13 mouse cellular contexts compared by ENCODE assay signal in the genomic region with DNA sequence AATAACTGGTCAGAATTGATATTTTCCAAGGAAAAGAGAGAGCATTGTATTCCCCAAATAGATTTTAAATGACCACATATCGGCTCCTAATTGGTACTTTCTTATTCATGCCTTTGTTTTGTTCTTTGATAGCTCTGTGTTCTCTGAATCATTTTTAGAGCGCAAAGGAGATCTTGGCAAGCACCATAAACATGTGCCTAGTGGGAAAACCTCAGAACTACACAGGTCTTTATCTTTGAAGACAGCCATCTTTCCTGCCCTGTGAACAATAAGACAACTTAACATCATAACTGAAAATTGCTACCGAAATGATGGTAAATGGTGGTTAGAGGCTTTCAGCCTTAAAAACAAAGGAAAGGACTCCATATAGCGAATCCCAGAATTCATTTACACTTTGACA.
DNase-seq lines count a peak whose midpoint lies in the region; ATAC-seq and TF ChIP-seq lines count a peak whose summit lies in the region.
"Had no signal": no experiment of that assay in that cellular context is flagged by ENCODE, and none has a peak within 500 bp of the region (broad histone marks: within the 10 kb centered on the region; RNA-seq: fewer than 3 reads in every experiment).

No protein-coding gene starts in this region.

- H3K9me3 ChIP-seq in heart, embryonic 16.5 days (replicated peaks; ENCODE audit: control insufficient read depth, low read length), result no peaks in the 10 kb centered on the region
- no peaks in the 10 kb centered on the region for H3K9me3 ChIP-seq in midbrain, embryonic 15.5 days
- H3K9me3 ChIP-seq in midbrain, embryonic 13.5 days, result no peaks in the 10 kb centered on the region
- H3K9me3 ChIP-seq in forebrain, postnatal 0 days (ENCODE audit: low read length), result no peaks in the 10 kb centered on the region
- no peaks in the 10 kb centered on the region for H3K9me3 ChIP-seq in stomach, embryonic 15.5 days
- H3K9me3 ChIP-seq: lung, embryonic 15.5 days had no signal

- H3K4me1 ChIP-seq in heart, embryonic 16.5 days (ENCODE audit: control insufficient read depth, insufficient read depth, low read length), result peaks cover 19% of the 10 kb centered on the region
- peaks cover 31% of the 10 kb centered on the region for H3K4me1 ChIP-seq in midbrain, embryonic 15.5 days
- H3K4me1 ChIP-seq in midbrain, embryonic 13.5 days (replicated peaks), result peaks cover 30% of the 10 kb centered on the region
- H3K4me1 ChIP-seq in forebrain, postnatal 0 days (ENCODE audit: insufficient read depth), result peaks cover 26% of the 10 kb centered on the region
- H3K4me1 ChIP-seq in stomach, embryonic 15.5 days, result peaks cover 5% of the 10 kb centered on the region; the same call in 1 of the 2 replicates

- no peak overlapping the region for H3K9ac ChIP-seq in heart, embryonic 16.5 days (ENCODE audit: low read length)
- H3K9ac ChIP-seq in midbrain, embryonic 15.5 days, result no peak overlapping the region
- no peak overlapping the region for H3K9ac ChIP-seq in midbrain, embryonic 13.5 days (replicated peaks)
- H3K9ac ChIP-seq in forebrain, postnatal 0 days, result peak overlapping the region; percentile 51
- H3K9ac ChIP-seq in stomach, embryonic 15.5 days, result no peak overlapping the region
- H3K9ac ChIP-seq: lung, embryonic 15.5 days had no signal

- H3K36me3 ChIP-seq in heart, embryonic 16.5 days (ENCODE audit: control insufficient read depth, insufficient read depth), result no peaks in the 10 kb centered on the region
- no peaks in the 10 kb centered on the region for H3K36me3 ChIP-seq in midbrain, embryonic 15.5 days (replicated peaks)
- no peaks in the 10 kb centered on the region for H3K36me3 ChIP-seq in midbrain, embryonic 13.5 days
- H3K36me3 ChIP-seq in forebrain, postnatal 0 days (ENCODE audit: insufficient read depth), result no peaks in the 10 kb centered on the region
- H3K36me3 ChIP-seq in stomach, embryonic 15.5 days, result no peaks in the 10 kb centered on the region
- H3K36me3 ChIP-seq: lung, embryonic 15.5 days had no signal

- DNase-seq in heart, adult 9 months (ENCODE audit: low spot score in 2 of 2), result no peak
- DNase-seq in forebrain, postnatal 0 days, result no peak
- no peak for DNase-seq in adrenal gland, adult (ENCODE audit: inconsistent age in 2 of 2, low spot score in 1 of 2)
- DNase-seq in frontal cortex, postnatal 10 days (ENCODE audit: low spot score in 2 of 2), result no peak
- DNase-seq: kidney, adult 9 months; thymus, postnatal 14 days had no signal

- TF ChIP-seq CTCF in forebrain, postnatal 0 days (IDR thresholded peaks at IDR 0.05; ENCODE audit: low read depth), result peak; percentile 26

- no peak for ATAC-seq in heart, embryonic 16.5 days (replicated peaks; ENCODE audit: extremely low read depth, insufficient read depth, low FRiP score)
- no peak for ATAC-seq in midbrain, embryonic 15.5 days (replicated peaks)
- ATAC-seq in midbrain, embryonic 13.5 days, result no peak
- ATAC-seq in forebrain, postnatal 0 days, result no peak
- no peak for ATAC-seq in stomach, embryonic 15.5 days (ENCODE audit: insufficient read depth, low FRiP score, low read depth)
- ATAC-seq: activated CD4-positive, CD25-positive, alpha-beta regulatory T cell, adult 4 months had no signal

- no peak overlapping the region for H3K4me3 ChIP-seq in heart, embryonic 16.5 days (ENCODE audit: low read length)
- no peak overlapping the region for H3K4me3 ChIP-seq in midbrain, embryonic 15.5 days
- H3K4me3 ChIP-seq in midbrain, embryonic 13.5 days (replicated peaks), result no peak overlapping the region
- H3K4me3 ChIP-seq in forebrain, postnatal 0 days (ENCODE audit: low read depth, low read length), result no peak overlapping the region
- H3K4me3 ChIP-seq in stomach, embryonic 15.5 days (replicated peaks), result no peak overlapping the region
- H3K4me3 ChIP-seq: lung, embryonic 15.5 days had no signal

- no peaks in the 10 kb centered on the region for H3K27me3 ChIP-seq in heart, embryonic 16.5 days (ENCODE audit: control insufficient read depth, insufficient read depth, low read length)
- H3K27me3 ChIP-seq in midbrain, embryonic 15.5 days (replicated peaks), result no peaks in the 10 kb centered on the region
- no peaks in the 10 kb centered on the region for H3K27me3 ChIP-seq in midbrain, embryonic 13.5 days
- no peaks in the 10 kb centered on the region for H3K27me3 ChIP-seq in forebrain, postnatal 0 days (ENCODE audit: insufficient read depth, low read length)
- H3K27me3 ChIP-seq in stomach, embryonic 15.5 days (replicated peaks), result no peaks in the 10 kb centered on the region
- H3K27me3 ChIP-seq: CH12.LX; lung, embryonic 15.5 days had no signal

- peak overlapping the region; percentile 25 for H3K27ac ChIP-seq in heart, embryonic 16.5 days (ENCODE audit: low read length)
- peak overlapping the region; percentile 62 for H3K27ac ChIP-seq in midbrain, embryonic 15.5 days
- no peak overlapping the region for H3K27ac ChIP-seq in midbrain, embryonic 13.5 days
- H3K27ac ChIP-seq in forebrain, postnatal 0 days (ENCODE audit: low read depth, low read length), result peak overlapping the region; percentile 100
- H3K27ac ChIP-seq in stomach, embryonic 15.5 days, result peak overlapping the region; percentile 57

- WGBS in heart, embryonic 16.5 days, result 82% methylated on average over 4 of the region's 4 CpGs
- WGBS in midbrain, embryonic 15.5 days, result 76% methylated on average over 4 of the region's 4 CpGs
- WGBS in midbrain, embryonic 13.5 days, result 81% methylated on average over 4 of the region's 4 CpGs
- 28% methylated on average over 4 of the region's 4 CpGs for WGBS in forebrain, postnatal 0 days
- 79% methylated on average over 4 of the region's 4 CpGs for WGBS in stomach, embryonic 15.5 days

- H3K4me2 ChIP-seq in heart, embryonic 16.5 days (ENCODE audit: low read depth, low read length), result no peak overlapping the region
- no peak overlapping the region for H3K4me2 ChIP-seq in midbrain, embryonic 15.5 days
- no peak overlapping the region for H3K4me2 ChIP-seq in midbrain, embryonic 13.5 days (replicated peaks)
- peak overlapping the region; percentile 97 for H3K4me2 ChIP-seq in forebrain, postnatal 0 days (ENCODE audit: low read depth)
- H3K4me2 ChIP-seq in stomach, embryonic 15.5 days, result no peak overlapping the region; the same call in 1 of the 2 replicates
- H3K4me2 ChIP-seq: lung, embryonic 15.5 days had no signal
